Mouse (Mus musculus): ENCODE results near the gene Ttc7b. TPM values are rescaled to one million over a fixed set of nuclear protein-coding genes. Genes with fewer than 3 reads are reported as not detected.

Gene Ttc7b
- total RNA-seq, 2 experiments from 2014 or later = 6.3 to 7.9 TPM

DNA sequence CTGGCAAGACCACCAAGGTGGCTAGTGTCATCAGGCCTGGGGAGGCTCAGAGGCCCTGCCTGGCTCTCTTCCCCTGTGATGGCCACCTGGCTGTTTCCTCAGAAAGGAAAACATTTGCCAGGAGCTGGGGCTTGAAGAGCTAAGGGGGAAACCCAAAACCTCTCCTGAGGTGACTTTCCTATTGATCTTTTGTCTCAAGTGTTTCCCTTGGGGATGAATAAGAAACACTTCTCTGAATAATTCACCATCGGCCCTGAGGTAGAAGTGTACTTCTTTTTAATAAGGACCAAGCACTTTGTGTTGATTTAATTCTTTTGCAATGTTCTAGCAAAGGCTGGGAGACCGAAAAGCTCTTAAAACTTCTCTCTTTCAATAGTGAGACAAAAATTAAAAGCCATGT is 197.0 kb downstream of the Ttc7b start:
- ATAC-seq (replicated peaks; ENCODE audit: low FRiP score, low TSS enrichment, poor library complexity, severe bottlenecking) = no peak

GRCm38 (mm10) chr12:100322225-100322624 is 198.4 kb downstream of the Ttc7b start:
- ATAC-seq (replicated peaks; ENCODE audit: low FRiP score, low TSS enrichment, poor library complexity, severe bottlenecking) = no peak

DNA sequence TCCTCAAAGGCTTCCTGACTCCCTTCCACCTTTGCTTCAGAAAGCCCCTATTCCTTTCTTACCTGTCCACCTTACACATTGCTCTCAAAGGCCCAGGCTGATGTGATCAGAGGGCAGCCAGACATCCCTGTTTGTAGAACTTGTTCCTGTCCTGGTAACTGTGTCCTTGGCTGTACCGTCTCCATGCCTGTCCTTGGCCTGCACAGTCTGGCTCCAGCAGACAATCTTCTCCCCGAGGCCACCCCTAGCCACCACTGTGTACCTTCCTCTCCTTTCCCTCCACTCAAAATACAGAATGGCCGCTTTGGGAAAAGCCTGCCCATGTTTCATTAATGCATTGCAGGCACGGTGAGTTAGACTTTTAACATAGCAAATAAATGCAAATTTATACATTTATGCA is 199.1 kb downstream of the Ttc7b start:
- ATAC-seq (replicated peaks; ENCODE audit: low FRiP score, low TSS enrichment, poor library complexity, severe bottlenecking) = no peak

GRCm38 (mm10) chr12:100319746-100320145 is 200.9 kb downstream of the Ttc7b start:
- ATAC-seq (replicated peaks; ENCODE audit: low FRiP score, low TSS enrichment, poor library complexity, severe bottlenecking) = no peak

GRCm38 (mm10) chr12:100317936-100318335 is 202.7 kb downstream of the Ttc7b start:
- ATAC-seq (replicated peaks; ENCODE audit: low FRiP score, low TSS enrichment, poor library complexity, severe bottlenecking) = no peak

- ATAC-seq (replicated peaks; ENCODE audit: low FRiP score, low TSS enrichment, poor library complexity, severe bottlenecking) = no peak
These were observed 204.5 kb downstream of the Ttc7b start for GRCm38 (mm10) chr12:100316094-100316493.

- ATAC-seq (replicated peaks; ENCODE audit: low FRiP score, low TSS enrichment, poor library complexity, severe bottlenecking) = no peak
These were observed 205.3 kb downstream of the Ttc7b start for GRCm38 (mm10) chr12:100315119-100315885.

GRCm38 (mm10) chr12:100313785-100314375 is 206.7 kb downstream of the Ttc7b start:
- ATAC-seq (replicated peaks; ENCODE audit: low FRiP score, low TSS enrichment, poor library complexity, severe bottlenecking) = no peak

- no peak for ATAC-seq (replicated peaks; ENCODE audit: low FRiP score, low TSS enrichment, poor library complexity, severe bottlenecking)
These were observed 207.4 kb downstream of the Ttc7b start for GRCm38 (mm10) chr12:100313209-100313608.

- ATAC-seq (replicated peaks; ENCODE audit: low FRiP score, low TSS enrichment, poor library complexity, severe bottlenecking) = no peak
These were observed 209.9 kb downstream of the Ttc7b start for GRCm38 (mm10) chr12:100310471-100311392.

- no peak for ATAC-seq (replicated peaks; ENCODE audit: low FRiP score, low TSS enrichment, poor library complexity, severe bottlenecking)
These were observed 211.4 kb downstream of the Ttc7b start for GRCm38 (mm10) chr12:100309201-100309600.

DNA sequence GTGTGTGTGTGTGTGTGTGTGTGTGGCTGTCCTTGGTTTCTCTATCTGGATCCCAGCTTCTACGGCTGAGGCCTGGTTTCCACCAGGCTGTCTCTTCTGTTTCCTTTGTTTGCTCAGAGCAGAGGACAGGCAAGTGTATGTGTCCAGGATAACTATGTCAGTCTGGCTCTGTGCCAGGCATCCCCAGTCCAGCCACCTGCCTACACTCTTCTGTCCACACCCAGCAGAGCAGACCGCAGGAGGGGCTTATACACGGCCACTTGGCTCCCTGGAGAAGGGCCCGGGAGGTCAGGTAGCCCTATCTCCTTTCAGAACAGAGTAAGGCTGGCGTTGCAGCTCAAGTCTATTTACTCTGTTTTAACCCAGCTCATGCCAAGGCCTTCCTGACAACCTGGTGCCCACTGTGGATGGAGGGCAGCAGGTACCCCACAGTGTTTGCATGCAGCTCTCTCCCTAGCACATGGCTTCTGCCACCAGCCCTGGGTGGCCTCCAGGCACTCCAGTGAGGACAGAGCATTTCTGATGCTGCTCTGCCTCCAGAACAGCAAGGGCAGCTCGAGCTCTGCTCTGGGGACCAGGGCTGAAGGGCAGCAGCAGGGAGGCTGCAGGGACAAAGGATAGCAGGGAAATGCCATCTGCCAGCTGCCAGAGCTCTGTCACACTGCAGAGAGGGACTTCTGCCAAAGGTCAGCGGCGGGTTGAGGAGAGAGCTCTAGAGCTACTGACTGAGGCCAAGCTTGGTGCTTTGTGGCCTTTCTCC is 212.9 kb downstream of the Ttc7b start:
- ATAC-seq (replicated peaks; ENCODE audit: low FRiP score, low TSS enrichment, poor library complexity, severe bottlenecking) = no peak

- no peak for ATAC-seq (replicated peaks; ENCODE audit: low FRiP score, low TSS enrichment, poor library complexity, severe bottlenecking)
These were observed 214.3 kb downstream of the Ttc7b start for GRCm38 (mm10) chr12:100306336-100306735.

DNA sequence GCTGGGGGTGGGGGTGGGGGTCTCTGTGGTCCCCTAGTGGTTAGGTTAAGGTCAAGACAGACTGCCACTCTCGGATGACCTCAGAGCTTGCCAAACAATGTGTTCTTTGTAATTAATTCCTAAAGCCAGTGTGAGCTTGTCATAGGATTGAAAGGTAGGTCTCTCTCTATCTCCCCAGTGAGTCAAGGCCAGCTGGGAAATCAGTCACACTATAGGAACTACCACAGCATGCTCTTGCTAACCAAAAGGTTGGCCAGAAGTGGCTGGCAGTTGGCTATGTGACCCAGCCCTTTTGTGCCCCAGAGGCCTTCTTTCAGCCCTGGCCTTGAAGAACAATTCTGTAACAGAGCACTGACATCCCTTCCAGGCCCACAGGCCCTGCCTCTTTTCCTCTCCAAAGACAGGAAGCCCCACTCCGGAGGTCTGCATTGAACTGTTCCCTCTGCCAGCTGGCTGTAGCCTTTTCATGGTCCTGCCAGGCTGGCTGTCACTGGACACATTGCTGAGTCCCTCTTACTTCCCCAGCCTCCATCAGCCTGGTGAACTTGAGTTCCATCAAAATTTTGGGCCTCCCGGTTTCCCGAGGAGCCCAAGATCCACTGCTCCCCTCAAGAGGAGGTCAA is 215.5 kb downstream of the Ttc7b start:
- ATAC-seq (replicated peaks; ENCODE audit: low FRiP score, low TSS enrichment, poor library complexity, severe bottlenecking) = no peak

DNA sequence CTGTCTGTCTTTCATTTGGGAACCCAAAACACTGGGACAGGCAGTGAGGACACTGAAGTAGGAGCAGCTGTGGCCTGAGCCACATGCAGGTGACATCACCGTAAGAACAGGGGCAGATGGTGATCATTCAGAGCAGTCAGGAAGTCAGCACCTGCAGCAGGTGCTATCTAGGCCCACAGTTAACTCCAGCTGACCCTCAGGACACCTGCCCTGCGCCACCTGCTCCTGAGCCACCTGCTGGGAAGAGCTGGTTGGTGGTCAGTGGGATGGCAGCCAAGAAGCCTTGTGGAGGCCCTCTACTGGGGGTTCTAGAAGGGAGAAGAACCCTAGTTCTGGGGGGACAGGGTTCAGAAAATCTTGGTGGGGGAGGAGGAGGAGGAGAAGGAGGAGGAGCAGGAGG is 216.3 kb downstream of the Ttc7b start:
- no peak for ATAC-seq (replicated peaks; ENCODE audit: low FRiP score, low TSS enrichment, poor library complexity, severe bottlenecking)

DNA sequence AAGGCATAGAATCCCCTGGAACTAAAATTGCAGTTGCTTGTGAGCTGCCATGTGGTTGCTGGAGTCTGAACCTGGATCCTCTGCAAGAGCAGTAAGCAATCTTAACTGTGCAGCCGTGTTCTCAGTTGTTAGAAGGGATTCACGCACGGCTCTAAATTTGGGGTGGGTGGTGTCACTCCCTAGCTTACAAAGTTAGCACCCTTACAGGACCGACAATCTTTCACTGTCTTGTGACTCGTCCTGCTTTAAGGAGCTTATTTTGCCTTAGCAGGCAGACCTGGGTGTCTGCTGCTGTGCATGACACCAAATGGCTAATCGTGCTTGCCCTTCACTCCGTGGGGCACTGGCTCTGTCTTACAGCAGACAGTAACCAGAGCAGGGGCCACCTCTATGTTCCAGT is 217.5 kb downstream of the Ttc7b start:
- no peak for ATAC-seq (replicated peaks; ENCODE audit: low FRiP score, low TSS enrichment, poor library complexity, severe bottlenecking)

DNA sequence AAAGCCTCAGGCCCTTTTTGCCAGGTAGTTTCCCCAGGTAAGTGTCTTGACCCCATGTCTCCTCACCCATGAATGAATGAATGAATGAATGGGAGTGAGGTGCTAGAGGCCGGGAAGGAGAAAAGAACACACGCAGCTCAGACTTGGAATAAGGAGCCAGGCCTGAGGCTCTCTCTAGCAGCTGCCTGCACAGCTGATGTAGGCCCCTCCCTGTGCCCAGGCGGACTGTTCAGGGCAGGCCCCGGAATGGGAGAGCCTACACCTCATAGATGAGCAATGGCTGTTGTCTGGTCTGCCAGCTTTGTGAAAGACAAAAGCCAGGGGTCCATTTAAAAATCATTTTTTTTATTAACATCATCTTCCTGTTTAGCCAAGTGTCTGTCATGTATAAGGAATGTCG is 220.2 kb downstream of the Ttc7b start:
- ATAC-seq (replicated peaks; ENCODE audit: low FRiP score, low TSS enrichment, poor library complexity, severe bottlenecking) = no peak

DNA sequence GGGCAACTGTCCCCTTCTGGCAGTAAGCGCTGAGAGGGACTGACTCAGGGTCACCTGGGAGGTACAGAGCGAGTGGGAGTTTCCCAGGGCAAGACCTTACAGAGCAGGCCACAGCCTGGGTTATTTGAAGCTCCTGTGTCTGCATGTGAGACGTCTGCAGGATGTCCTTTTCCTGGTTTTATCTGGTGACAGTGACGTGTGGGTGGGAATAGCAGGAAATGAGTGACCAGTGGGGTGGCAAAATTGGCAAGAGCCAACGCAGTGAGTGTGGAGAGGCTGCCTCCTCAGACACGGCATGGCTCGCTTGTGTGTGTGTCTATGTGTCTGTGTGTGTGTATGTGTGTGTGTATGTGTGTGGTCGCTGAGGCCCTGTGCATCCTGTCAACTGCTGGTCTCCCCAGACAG is 221.3 kb downstream of the Ttc7b start:
- no peak for ATAC-seq (replicated peaks; ENCODE audit: low FRiP score, low TSS enrichment, poor library complexity, severe bottlenecking)

DNA sequence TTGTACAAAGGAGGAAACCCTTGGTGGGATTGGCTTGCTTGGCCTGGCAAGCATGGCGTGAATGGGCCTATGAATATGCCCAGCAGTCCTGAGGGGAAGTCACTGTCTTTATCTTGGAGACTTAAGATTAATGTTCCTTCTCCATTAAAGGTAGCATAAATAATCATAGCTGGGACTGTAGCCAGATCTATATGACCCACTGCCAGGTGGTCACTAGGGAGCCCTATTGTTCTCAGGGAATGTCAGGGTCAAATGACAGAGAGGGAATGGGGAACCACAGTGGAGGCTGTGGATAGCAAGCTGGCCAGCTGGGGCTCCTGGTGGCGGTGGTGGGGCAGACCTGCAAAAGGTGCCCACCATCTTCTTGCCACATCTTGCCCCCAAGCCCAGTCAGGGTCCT is 221.8 kb downstream of the Ttc7b start:
- no peak for ATAC-seq (replicated peaks; ENCODE audit: low FRiP score, low TSS enrichment, poor library complexity, severe bottlenecking)
